Mouse (Mus musculus) MEL (cell line): ENCODE results near the gene Arntl.

Source experiments
- KAT2A ChIP-seq: conservative IDR thresholded peaks from 2 replicates; pipeline ENCODE4 v1.6.1; 2012; ENCODE audit warnings: low read depth, low read length, improper control_type of control experiment, inconsistent platforms
- MAX ChIP-seq: IDR thresholded peaks from 2 replicates; pipeline ENCODE4 v1.6.1; 2011; ENCODE audit warnings: low read length, improper control_type of control experiment
- SIN3A ChIP-seq: IDR thresholded peaks from 2 replicates; pipeline ENCODE4 v1.6.1; 2012; ENCODE audit warnings: low read length, improper control_type of control experiment, inconsistent platforms
- ZC3H11A ChIP-seq: IDR thresholded peaks from 2 replicates; pipeline ENCODE4 v1.6.1; 2012; ENCODE audit warnings: low read depth, mild to moderate bottlenecking, inconsistent platforms, low read length, improper control_type of control experiment

DNA sequence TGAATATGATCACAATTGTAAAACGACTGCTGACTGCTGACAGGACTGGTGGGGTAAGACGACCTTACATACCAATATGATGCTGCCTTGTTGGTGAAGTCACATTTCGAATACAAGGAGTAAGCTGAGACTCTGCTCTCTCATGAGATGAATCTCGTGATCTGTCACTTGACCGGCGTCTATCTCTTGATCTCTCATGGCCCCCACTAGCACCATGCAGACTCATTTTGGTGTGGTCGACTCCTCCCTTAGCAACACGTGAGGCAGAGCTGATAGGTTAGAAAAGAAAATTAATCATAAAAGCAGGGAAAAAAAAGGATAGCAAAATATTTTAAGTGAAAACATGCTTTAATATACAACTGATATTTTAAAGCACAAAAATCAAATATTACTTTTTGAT lies 128.0 kb downstream of the Arntl start:
- TF ChIP-seq KAT2A (no peak), SIN3A (no peak), ZC3H11A (no peak), MAX (no peak)
